Mouse (Mus musculus): ENCODE measurements at regions not wholly inside any gene's neighbourhood (a gene's known extent, or its start where the extent isn't known, plus 50 kb on each side); places are given as distances from the start of the nearest gene placed in this dataset.
"Not testable (repeated sequence)": the region's sequence is repeated elsewhere in the genome, so short reads cannot be mapped to it uniquely, and the experiment has no call there.

DNA sequence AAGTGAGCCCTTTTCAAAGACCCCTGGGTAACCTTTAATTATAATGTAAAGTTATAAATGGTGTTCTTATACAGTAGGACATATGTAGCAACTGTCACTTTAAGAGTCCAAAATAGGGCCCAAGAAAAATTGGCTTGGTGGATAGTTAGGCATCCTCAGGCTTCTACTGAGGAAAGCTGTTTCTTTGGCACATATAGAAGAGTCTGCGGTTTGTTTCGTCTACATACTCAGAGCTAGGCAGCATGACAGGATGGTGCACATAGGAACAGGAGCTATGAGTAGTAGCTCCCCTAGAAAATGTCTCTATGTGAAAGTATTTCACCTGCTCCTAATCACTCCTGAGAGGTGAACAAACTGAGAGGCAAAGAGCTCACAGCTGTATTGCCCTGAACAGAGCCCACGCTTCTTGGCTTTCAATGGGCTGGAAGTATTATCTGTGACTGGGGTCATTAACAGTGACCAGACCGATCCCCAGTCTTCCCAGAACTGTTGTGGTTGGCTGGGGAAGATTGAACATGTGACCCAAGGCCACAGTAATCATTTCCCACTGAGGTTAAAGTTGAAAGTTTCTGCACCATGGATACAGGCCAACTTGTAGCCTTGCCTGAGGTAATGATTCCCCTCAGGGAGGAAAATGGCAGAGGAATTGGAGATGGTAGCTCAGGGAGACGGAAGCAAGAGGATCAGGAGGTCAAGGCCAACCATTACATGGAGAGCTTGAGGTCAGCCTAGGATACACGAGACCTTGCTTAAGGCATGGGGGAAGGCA lies 235.3 kb downstream of the Tmem114 start:
- Histone ChIP-seq H3K4me3 (ENCODE audit: low read length) (no peak overlapping the region), H3K36me3 (ENCODE audit: control insufficient read depth, insufficient read depth, low read length) (no peaks in the 10 kb centered on the region), H3K27me3 (replicated peaks; ENCODE audit: control insufficient read depth, insufficient read depth, low read length) (no peaks in the 10 kb centered on the region), H3K4me2 (ENCODE audit: low read depth, low read length) (no peak overlapping the region), H3K27ac (ENCODE audit: low read length) (no peak overlapping the region), H3K9me3 (ENCODE audit: control insufficient read depth, low read length) (no peaks in the 10 kb centered on the region), H3K9ac (ENCODE audit: low read depth, low read length) (no peak overlapping the region), H3K4me1 (ENCODE audit: control insufficient read depth, insufficient read depth, low read length) (no peaks in the 10 kb centered on the region)
- WGBS = 76% methylated on average over 6 of the region's 6 CpGs
- no peak for ATAC-seq

DNA sequence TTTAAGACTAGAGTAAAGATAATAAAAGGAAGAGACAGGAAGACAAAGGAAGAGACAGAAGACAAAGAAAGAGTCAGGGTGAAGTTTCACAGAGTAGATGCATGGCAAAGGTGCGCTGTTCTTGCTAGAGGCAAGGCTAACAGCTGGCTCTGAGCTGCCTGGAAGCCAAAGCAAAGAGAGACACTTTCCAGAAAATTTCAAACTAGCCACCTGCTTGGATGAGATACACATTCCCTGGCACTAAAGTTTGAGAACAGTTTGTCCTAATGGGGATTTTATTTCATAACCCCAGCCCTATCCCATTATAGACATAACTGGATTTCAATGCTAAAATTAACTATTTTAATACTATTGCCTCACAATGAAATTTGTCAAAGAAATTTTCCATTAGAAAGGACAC lies 235.9 kb downstream of the Tmem114 start:
- H3K9me3 ChIP-seq (ENCODE audit: control insufficient read depth, low read length) = no peaks in the 10 kb centered on the region
- H3K4me3 ChIP-seq (ENCODE audit: low read length) = no peak overlapping the region
- H3K36me3 ChIP-seq (ENCODE audit: control insufficient read depth, insufficient read depth, low read length) = no peaks in the 10 kb centered on the region
- H3K27me3 ChIP-seq (replicated peaks; ENCODE audit: control insufficient read depth, insufficient read depth, low read length) = no peaks in the 10 kb centered on the region
- no peak for ATAC-seq
- H3K9ac ChIP-seq (ENCODE audit: low read depth, low read length) = no peak overlapping the region
- H3K27ac ChIP-seq (ENCODE audit: low read length) = no peak overlapping the region
- H3K4me1 ChIP-seq (ENCODE audit: control insufficient read depth, insufficient read depth, low read length) = no peaks in the 10 kb centered on the region
- 88% methylated on average over 1 of the region's 1 CpGs for whole genome bisulfite sequencing
- H3K4me2 ChIP-seq (ENCODE audit: low read depth, low read length) = no peak overlapping the region

DNA sequence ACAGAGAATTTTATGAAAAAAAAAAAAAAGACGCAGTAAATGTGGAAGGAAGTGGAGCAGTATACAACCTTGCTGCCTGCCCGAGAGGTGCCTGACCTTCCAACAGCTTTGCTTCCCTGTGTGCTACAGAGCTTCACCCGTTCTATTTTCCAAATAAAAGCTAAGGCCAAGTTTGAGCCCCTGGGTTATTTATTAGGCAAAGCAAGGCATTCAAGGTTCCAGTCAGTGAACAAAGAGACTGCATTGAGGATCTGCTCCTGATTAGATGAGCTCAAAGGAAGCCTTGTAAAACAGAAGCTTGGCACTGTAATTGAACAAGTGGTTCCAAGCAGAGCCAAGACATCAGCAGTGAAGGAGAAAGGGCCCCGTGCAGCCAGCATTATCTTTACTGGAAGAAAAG lies 236.4 kb downstream of the Tmem114 start:
- Histone ChIP-seq H3K4me3 (ENCODE audit: low read length) (no peak overlapping the region), H3K4me1 (ENCODE audit: control insufficient read depth, insufficient read depth, low read length) (no peaks in the 10 kb centered on the region), H3K9ac (ENCODE audit: low read depth, low read length) (no peak overlapping the region), H3K27me3 (replicated peaks; ENCODE audit: control insufficient read depth, insufficient read depth, low read length) (no peaks in the 10 kb centered on the region), H3K27ac (ENCODE audit: low read length) (no peak overlapping the region), H3K36me3 (ENCODE audit: control insufficient read depth, insufficient read depth, low read length) (no peaks in the 10 kb centered on the region), H3K4me2 (ENCODE audit: low read depth, low read length) (no peak overlapping the region), H3K9me3 (ENCODE audit: control insufficient read depth, low read length) (no peaks in the 10 kb centered on the region)
- no peak for ATAC-seq
- WGBS = 57% methylated on average over 4 of the region's 4 CpGs

DNA sequence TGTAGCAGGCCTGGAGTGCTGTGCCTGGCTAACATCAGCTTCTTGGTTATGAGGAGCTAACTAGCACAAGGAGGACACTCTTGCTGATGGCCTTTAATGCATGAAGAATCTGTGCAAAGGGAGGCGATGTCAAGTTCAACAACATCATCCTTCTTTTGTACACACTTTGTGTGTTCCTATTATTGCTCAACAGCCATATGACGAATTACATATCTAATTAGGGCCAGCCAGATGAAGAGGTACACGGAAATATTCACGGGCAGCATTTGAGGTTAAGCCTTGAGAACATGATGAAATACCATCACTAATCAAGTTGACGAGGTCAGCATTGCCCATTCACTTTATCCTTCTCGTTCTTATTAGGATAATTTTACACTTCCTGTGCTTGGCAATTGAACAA lies 240.2 kb downstream of the Tmem114 start:
- no peaks in the 10 kb centered on the region for H3K27me3 ChIP-seq (replicated peaks; ENCODE audit: control insufficient read depth, insufficient read depth, low read length)
- no peak overlapping the region for H3K4me2 ChIP-seq (ENCODE audit: low read depth, low read length)
- no peak for ATAC-seq
- WGBS = 69% methylated on average over 6 of the region's 6 CpGs
- H3K9me3 ChIP-seq (ENCODE audit: control insufficient read depth, low read length) = no peaks in the 10 kb centered on the region
- H3K4me1 ChIP-seq (ENCODE audit: control insufficient read depth, insufficient read depth, low read length) = no peaks in the 10 kb centered on the region
- H3K4me3 ChIP-seq (ENCODE audit: low read length) = no peak overlapping the region
- H3K27ac ChIP-seq (ENCODE audit: low read length) = no peak overlapping the region
- H3K36me3 ChIP-seq (ENCODE audit: control insufficient read depth, insufficient read depth, low read length) = no peaks in the 10 kb centered on the region
- H3K9ac ChIP-seq (ENCODE audit: low read depth, low read length) = no peak overlapping the region

DNA sequence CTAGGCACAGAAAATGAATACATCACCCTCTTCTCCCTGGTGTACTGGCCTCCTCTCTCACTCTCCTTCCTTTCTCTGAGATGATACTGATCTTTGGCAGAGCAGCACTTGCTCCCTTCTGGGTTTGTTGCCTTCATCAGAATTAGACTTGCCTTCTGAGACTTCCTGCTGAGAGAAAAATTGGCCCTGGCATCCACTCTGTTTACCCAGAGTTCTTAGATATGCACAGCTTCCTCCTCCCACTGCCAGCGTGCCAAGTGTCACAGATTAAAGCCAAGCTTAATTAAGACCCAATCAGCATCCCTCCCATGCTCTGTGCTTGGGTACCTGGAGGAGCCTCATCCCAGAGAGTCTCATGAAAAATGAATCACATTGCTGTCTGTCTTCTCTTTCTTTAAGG lies 246.0 kb downstream of the Tmem114 start:
- WGBS = 31% methylated on average over 1 of the region's 1 CpGs
- no peak for ATAC-seq
- H3K27ac ChIP-seq (ENCODE audit: low read length) = no peak overlapping the region
- no peak overlapping the region for H3K4me2 ChIP-seq (ENCODE audit: low read depth, low read length)
- no peaks in the 10 kb centered on the region for H3K27me3 ChIP-seq (replicated peaks; ENCODE audit: control insufficient read depth, insufficient read depth, low read length)
- H3K9ac ChIP-seq (ENCODE audit: low read depth, low read length) = no peak overlapping the region
- no peaks in the 10 kb centered on the region for H3K4me1 ChIP-seq (ENCODE audit: control insufficient read depth, insufficient read depth, low read length)
- H3K4me3 ChIP-seq (ENCODE audit: low read length) = no peak overlapping the region
- H3K9me3 ChIP-seq (ENCODE audit: control insufficient read depth, low read length) = no peaks in the 10 kb centered on the region
- H3K36me3 ChIP-seq (ENCODE audit: control insufficient read depth, insufficient read depth, low read length) = no peaks in the 10 kb centered on the region

DNA sequence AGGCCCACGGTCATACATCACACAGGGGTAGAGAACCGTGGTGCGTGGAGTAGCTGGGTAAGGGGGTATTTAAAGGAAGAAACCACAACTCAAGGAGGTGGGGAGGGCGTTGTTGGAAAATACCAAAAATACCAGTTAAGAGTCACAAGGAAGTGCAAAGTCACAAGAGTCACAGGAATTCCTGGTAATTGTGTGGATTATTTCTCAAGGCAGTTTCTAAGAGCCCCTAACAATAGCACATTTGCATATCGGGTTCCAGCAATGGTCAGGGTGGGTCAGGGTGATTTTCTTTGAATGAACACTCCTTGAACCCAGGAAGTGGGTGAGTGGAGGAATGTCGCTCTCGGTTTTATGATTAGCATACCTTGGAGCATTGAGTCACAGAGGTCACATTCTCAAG lies 247.7 kb downstream of the Tmem114 start:
- H3K9ac ChIP-seq (ENCODE audit: low read depth, low read length); H3K27me3 ChIP-seq (replicated peaks; ENCODE audit: control insufficient read depth, insufficient read depth, low read length); H3K4me1 ChIP-seq (ENCODE audit: control insufficient read depth, insufficient read depth, low read length); H3K9me3 ChIP-seq (ENCODE audit: control insufficient read depth, low read length); ATAC-seq; H3K4me2 ChIP-seq (ENCODE audit: low read depth, low read length); H3K4me3 ChIP-seq (ENCODE audit: low read length); H3K36me3 ChIP-seq (ENCODE audit: control insufficient read depth, insufficient read depth, low read length); H3K27ac ChIP-seq (ENCODE audit: low read length): not testable (repeated sequence)
- 90% methylated on average over 7 of the region's 7 CpGs for WGBS

DNA sequence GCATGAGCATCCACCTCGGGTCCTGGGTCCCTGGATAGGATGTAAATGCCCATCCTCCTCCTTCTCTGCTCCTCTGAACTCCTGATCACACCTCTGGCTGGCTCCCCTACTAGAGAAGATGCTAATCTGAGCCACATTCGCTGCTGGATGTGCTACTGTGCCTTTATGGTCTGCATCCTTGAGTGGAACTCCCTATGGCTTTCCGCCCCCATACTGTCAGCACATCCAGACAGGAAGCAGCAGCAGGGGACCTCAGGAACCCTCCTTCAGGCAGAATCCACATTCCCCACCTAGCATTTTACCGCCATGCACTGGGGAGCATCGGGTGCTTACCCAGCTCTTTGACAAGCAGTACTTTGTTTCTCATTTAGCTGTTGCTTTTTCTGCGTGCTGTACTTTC lies 248.8 kb downstream of the Tmem114 start:
- Histone ChIP-seq H3K4me3 (ENCODE audit: low read length) (no peak overlapping the region), H3K36me3 (ENCODE audit: control insufficient read depth, insufficient read depth, low read length) (no peaks in the 10 kb centered on the region), H3K9me3 (ENCODE audit: control insufficient read depth, low read length) (no peaks in the 10 kb centered on the region), H3K27ac (ENCODE audit: low read length) (no peak overlapping the region), H3K4me2 (ENCODE audit: low read depth, low read length) (no peak overlapping the region), H3K4me1 (ENCODE audit: control insufficient read depth, insufficient read depth, low read length) (no peaks in the 10 kb centered on the region), H3K9ac (ENCODE audit: low read depth, low read length) (no peak overlapping the region), H3K27me3 (replicated peaks; ENCODE audit: control insufficient read depth, insufficient read depth, low read length) (no peaks in the 10 kb centered on the region)
- no peak for ATAC-seq
- WGBS = 70% methylated on average over 6 of the region's 6 CpGs

Measured in intestine, embryonic 16.5 days (tissue).